Mouse (Mus musculus) c-Kit-negative CD71-positive TER-119-positive erythroid progenitor cells, embryonic 14.5 days (primary cell): ENCODE results near the gene Txndc12.

ENCODE experiments used
- DNase-seq: peaks from one replicate; pipeline ENCODE4 v3.0.0-alpha.2; 2013; ENCODE audit warnings: low read depth, low spot score

The Txndc12 gene

DNA sequence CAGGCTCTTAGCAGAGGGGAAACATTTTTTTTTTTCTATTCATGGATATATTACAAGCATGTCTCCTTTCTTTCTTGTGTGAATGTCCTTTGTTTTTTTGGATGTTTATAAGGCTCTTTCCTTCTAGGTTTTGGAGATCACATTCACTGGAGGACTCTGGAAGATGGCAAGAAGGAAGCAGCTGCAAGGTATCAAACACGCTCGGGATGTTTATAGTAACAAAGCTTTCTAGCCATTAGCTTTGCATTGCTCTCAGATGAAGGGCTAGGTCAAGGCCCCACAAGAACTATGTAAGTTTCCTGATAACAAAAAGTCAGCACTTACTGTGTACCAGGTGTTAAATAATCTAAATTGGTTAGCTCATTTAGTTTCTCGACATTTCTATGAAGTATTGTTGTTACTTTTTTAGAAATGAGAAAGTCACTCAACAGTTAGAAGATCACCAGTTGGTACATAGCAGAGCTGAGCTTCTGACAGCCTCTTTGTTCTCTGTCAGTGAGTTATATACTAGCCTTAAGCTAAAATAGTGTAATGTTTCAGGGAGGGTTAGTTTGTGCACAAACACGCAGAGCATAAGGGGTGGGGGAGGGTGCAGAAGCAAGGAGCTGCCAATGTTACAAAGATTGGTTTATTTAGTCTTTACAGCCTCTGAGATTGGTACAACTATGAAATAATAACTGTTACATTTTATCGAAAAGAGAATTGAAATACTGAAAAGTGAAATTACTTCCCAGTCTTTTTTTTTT, 11.6 kb downstream of the Txndc12 start:
- no peak for DNase-seq

DNA sequence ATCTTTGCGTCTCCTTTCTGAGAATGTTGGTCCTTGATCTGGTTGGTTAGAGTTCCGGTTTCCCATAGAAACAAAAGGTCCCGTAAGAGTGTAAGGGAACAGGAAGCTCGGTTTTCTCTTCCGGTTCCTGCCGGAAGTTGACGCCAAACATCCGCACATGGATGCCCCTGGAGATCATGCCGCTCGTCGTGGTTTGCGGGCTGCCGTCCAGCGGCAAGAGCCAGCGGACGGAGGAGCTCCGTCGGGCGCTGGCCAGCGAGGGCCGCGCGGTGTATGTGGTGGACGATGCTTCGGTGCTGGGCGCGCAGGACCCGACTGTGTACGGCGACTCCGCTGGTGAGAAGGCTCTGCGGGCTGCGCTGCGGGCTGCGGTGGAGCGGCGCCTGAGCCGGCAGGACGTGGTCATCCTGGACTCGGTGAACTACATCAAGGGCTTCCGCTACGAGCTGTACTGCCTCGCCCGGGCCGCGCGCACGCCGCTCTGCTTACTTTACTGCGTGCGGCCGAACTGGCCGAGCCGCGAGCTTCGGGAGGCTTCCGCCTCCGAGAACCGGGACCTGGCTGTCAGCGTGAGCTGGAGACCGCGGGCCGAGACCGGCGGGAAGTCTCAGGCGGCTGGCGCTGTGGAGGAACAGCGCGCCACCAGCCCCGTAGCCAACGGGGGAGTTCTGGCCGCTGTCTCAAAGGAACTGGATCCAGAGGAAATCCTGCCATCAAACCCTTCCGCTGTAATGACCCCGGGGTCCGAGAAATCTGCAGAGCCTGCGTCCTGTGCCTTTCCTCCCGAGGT, 13.5 kb downstream of the Txndc12 start, which contains the start of gene Kti12:
Kti12 (plus strand) TSS at position 71 of the 790 bp plus-strand sequence.
- peak; percentile 68 for DNase-seq

DNA sequence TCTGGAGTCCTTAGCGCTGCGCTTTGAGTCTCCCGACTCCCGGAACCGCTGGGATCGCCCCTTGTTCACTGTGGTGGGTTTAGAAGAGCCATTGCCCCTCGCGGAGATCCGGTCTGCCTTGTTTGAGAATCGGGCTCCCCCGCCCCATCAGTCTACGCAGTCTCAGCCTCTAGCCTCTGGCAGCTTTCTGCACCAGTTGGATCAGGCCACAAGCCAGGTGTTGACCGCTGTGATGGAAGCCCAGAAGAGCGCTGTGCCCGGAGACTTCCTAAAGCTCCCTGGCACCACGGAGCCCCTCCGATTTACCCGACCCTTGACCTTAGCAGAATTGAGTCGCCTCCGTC, 14.1 kb downstream of the Txndc12 start, which contains the start of gene A730015C16Rik:
A730015C16Rik (minus strand) TSS at position 115 of the 344 bp plus-strand sequence.
- no peak for DNase-seq

GRCm38 (mm10) chr4:108866806-108867205, 32.4 kb downstream of the Txndc12 start:
- no peak for DNase-seq

GRCm38 (mm10) chr4:108869730-108870374, 35.5 kb downstream of the Txndc12 start:
- peak; percentile 66 for DNase-seq

DNA sequence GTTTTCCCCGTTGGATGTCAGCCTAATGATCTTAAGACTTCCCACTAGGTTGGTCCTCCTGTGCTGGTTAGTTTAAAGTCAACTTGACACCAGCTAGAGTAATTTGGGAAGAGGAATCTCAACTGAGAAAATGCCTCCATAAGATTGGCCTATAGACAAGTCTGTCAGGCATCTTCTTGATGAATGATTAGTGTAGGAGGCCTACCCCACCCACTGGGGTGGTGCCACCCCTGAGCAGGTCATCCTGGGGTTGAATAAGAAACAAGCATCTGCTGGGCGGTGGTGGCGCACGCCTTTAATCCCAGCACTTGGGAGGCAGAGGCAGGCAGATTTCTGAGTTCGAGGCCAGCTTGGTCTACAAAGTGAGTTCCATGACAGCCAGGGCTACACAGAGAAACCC, 39.3 kb downstream of the Txndc12 start:
- no peak for DNase-seq

DNA sequence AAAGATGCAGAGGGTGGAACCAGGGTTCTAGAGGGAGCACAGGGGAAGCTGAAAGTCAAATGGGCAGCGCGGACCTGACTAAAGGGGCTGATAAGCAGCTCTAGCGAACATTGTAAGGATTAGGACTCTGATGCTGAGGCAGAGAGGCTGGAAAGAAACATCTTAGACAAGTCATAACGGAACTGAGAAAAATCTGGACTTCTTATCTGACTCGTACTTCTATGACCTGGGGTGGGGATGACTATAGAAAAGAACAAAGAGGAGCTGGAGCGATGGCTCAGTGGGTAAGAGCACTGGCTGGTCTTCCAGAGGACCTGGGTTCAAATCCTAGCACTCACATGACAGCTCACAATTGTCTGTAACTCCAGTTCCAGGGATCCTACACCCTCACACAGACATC, 43.5 kb downstream of the Txndc12 start:
- no peak for DNase-seq

DNA sequence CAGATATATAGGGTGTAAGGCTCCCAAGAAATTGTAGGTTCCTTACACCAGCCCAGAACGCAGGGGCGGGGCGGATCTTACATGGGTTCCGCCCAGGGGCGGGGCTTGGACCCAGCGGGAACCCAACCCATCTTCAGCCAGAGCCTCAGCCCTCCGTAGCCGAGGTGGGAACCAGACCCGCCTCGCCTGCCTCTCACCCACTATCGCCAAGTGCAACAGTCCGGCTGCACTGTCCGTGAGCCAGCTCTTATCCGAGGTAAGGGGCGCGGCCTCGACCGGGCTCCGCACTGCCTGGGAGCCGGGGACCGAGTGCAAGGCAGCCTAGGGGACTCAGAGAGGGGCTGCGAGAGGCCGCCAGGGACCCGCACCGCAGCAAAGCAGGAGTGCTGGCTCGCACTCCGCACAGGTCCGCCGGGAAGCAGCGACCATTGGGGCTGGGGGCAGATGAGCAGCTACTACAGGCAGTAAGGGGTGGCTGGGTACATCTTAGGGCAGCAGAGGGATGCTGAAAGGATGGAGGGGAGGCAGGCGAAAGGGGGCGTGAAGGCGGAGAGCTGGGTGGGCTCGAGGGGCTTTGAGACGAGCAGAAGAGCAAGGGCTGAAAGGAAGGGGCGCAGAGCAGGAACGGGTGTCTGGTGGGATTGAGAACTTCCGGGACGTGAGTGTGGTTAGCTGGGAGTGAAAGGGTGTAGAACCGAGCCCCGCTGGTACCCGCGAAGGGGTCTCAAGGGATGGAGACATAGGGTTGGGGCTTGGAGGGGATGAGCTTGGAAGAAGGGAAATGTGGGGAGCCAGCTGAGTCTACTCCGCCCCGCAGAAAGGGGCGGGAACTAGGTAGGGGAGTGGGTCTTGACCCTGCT, 44.8 kb downstream of the Txndc12 start, which contains the start of gene Rab3b:
Rab3b (plus strand) TSS at position 101 of the 860 bp plus-strand sequence.
- DNase-seq, result peak; percentile 47

DNA sequence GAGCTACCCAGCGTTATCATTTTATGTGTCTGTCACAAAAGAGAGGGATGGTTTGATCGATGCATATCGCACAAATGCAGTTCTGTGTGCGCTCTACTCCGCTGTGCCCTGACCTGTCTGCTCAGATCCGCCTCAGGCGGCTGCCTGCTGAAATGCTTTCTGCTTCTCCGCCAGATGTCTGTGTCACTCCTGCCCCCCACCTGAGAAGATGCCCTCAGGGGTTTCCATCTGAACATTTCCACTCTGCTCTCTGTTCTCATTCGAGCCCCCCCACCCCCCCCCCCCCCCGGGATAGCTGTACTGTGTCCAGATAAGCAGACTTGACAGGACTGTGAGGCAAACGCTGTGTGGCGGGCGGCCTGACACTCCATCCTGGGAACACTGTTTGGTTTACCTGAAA, 49.4 kb downstream of the Txndc12 start:
- no peak for DNase-seq

DNA sequence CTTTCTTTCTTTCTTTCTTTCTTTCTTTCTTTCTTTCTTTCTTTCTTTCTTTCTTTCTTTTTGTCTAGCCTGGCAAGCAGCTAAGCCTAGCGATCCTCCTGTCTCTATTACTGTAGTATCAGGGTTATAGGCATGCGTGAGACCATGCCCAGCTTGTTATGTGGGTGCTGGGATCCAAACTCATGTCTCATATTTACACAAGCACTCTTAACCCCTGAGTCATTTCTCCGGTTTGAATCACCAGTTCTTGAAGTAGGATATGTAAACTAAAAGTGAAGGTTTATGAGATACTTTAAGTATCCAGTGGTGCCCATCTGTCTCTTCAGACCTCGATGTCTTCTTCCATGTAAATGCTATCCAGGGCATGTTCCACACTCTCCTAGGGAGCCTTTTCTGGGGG, 53.1 kb downstream of the Txndc12 start:
- no peak for DNase-seq

- DNase-seq, result no peak
These were observed 56.5 kb downstream of the Txndc12 start for GRCm38 (mm10) chr4:108890876-108891275.

DNA sequence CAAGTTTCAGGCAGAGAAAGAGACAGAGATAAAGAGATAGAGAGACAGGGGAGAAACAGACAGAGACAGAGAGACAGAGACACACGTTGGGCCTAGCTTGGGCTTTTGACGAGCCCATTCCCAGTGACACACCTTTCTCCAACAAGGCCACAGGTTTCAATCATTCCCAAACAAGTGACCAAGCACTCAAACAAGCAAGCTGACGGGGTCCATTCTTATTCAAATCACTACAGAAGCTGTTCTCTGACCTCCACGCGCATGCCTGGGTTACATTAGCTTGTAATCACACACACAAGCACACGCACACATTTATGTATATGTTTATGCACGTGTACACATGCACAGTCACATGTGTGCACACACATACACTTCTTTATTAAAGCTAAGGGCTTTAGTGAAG, 66.0 kb downstream of the Txndc12 start:
- DNase-seq, result no peak

DNA sequence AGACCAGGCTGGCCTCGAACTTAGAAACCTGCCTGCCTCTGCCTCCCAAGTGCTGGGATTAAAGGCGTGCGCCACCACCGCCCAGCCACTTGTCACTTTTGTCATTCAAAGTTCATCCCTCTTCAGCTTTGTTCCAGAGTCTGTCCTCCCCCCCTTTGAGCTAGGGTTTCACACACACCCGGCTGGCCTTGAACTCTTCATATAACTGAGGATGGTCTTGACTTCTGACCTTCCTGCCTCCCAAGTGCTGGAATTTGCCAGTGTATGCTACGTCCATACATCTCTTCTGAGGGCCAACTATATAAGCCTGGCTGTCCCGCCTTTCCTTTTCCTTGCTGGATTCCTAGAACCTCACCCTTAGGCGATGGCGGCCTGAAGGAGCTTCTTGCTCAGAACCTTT, 68.5 kb downstream of the Txndc12 start:
- no peak for DNase-seq

DNA sequence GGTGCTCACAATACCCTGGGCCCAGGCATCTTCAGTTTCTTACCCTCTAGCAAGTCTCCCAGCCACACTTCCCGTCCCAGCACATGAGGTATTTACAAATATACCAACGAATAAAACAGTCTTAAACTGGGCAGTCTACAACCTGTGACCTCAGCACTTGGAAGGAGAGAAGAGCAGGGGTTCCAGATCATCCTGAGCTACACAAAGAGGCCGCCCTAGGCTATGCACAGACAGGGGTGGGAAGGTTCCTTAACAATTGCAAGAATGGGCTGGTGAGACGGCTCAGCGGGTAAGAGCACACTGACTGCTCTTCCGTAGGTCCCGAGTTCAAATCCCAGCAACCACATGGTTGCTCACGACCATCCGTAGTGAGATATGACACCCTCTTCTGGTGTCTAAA, 68.9 kb downstream of the Txndc12 start:
- DNase-seq, result no peak

- no peak for DNase-seq
These were observed 69.7 kb downstream of the Txndc12 start for GRCm38 (mm10) chr4:108904076-108904475.

GRCm38 (mm10) chr4:108904790-108905189, 70.4 kb downstream of the Txndc12 start:
- DNase-seq, result no peak

DNA sequence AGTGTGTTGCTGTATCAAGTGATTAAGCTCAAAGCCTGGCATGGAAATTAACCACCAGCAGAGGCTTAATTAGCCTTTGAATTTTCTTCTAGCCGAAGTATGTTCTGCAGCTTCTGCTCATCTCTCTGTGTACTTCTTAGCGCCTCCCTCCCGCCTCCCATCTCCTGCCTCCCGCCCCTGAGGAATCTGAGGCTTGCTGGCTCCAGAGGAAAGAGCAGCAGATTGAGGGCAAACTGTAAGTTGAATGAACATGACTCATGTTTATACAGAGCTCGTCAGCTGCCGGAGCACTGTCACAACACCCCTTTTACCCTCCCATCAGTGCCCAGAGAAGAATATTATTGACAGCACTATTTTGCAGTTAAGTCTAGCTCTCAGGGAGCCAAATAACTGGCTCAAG, 71.5 kb downstream of the Txndc12 start:
- no peak for DNase-seq

GRCm38 (mm10) chr4:108907475-108907874, 73.1 kb downstream of the Txndc12 start:
- no peak for DNase-seq

- no peak for DNase-seq
These were observed 75.5 kb downstream of the Txndc12 start for GRCm38 (mm10) chr4:108909872-108910425.
